ENCODE assay signal across 8 mouse cellular contexts in the genomic region with DNA sequence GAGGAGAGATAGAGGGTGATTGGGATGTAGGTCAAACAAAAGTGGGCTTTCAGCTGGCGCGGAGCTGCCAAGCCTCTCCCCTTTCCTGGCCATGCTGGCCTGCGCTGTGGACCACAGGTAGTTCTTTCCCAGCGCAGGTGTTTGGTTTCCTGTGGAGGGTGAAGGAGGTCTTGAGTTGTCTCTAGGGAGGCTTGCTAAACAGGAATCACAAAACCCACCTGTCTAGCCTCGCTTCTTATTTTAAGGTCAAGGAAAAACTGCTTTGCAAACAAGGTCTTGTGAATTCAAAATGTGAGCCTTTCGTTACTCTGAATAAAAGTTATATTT.
DNase-seq lines count a peak whose midpoint lies in the region; ATAC-seq and TF ChIP-seq lines count a peak whose summit lies in the region.

No protein-coding gene starts in this region.

- no peak for DNase-seq in heart, adult 2 months
- DNase-seq in heart, postnatal 4 days: no peak
- DNase-seq in retina, embryonic 14.5 days (ENCODE audit: low spot score): peak; percentile 35
- DNase-seq in retina, postnatal 1 day: no peak
- no peak for DNase-seq in stomach, postnatal 0 days (ENCODE audit: low spot score)
- DNase-seq in right cerebral cortex, postnatal 36 days (ENCODE audit: low spot score in 2 of 2): no peak
- DNase-seq in thymus, postnatal 36 days: no peak

- H3K9ac ChIP-seq in heart, adult 2 months (ENCODE audit: low read depth, low read length): no peak overlapping the region
- no peak overlapping the region for H3K9ac ChIP-seq in limb, embryonic 15.5 days
- H3K9ac ChIP-seq in stomach, postnatal 0 days (ENCODE audit: low read length): no peak overlapping the region

- no peak for TF ChIP-seq CTCF in heart, adult 2 months (IDR thresholded peaks at IDR 0.05)
- no peak for TF ChIP-seq CTCF in stomach, postnatal 0 days (IDR thresholded peaks at IDR 0.05; ENCODE audit: low read depth)

- H3K4me2 ChIP-seq in limb, embryonic 15.5 days: peak overlapping the region; percentile 62
- H3K4me2 ChIP-seq in stomach, postnatal 0 days (replicated peaks; ENCODE audit: low read depth): peak overlapping the region; percentile 61; the same call in 1 of the 2 replicates

- TF ChIP-seq EP300 in heart, adult 2 months (IDR thresholded peaks at IDR 0.05; ENCODE audit: insufficient read depth, low read depth, low read length): 0 out of 2 replicates have a peak, but pooled peaks have one; percentile 5
- no peak for TF ChIP-seq EP300 in stomach, postnatal 0 days (optimal IDR thresholded peaks at IDR 0.05)

- no peak overlapping the region for H3K4me3 ChIP-seq in heart, adult 2 months
- H3K4me3 ChIP-seq in limb, embryonic 15.5 days: peak overlapping the region; percentile 34; the same call in 1 of the 2 replicates
- no peak overlapping the region for H3K4me3 ChIP-seq in stomach, postnatal 0 days (ENCODE audit: low read depth, low read length)

- peaks cover 3% of the 10 kb centered on the region; the same call in 1 of the 2 replicates for H3K36me3 ChIP-seq in heart, adult 2 months (ENCODE audit: control insufficient read depth, insufficient read depth, low read length)
- H3K36me3 ChIP-seq in limb, embryonic 15.5 days: no peaks in the 10 kb centered on the region
- no peaks in the 10 kb centered on the region for H3K36me3 ChIP-seq in stomach, postnatal 0 days (ENCODE audit: control insufficient read depth, insufficient read depth, low read length)

- intact Hi-C loops in heart, adult 2 months (cut with DNase I): loop anchor here (1.0 to 10.0 kb wide), 4 partner anchors 96 to 611 kb away; no protein-coding TSS in a partner anchor

- H3K27me3 ChIP-seq in heart, adult 2 months (ENCODE audit: control insufficient read depth, insufficient read depth, low read length): no peaks in the 10 kb centered on the region
- no peaks in the 10 kb centered on the region for H3K27me3 ChIP-seq in limb, embryonic 15.5 days
- H3K27me3 ChIP-seq in stomach, postnatal 0 days (ENCODE audit: control insufficient read depth, insufficient read depth, low read length): no peaks in the 10 kb centered on the region

- WGBS in heart, adult 2 months: 50% methylated on average over 6 of the region's 6 CpGs
- 48% methylated on average over 6 of the region's 6 CpGs for WGBS in limb, embryonic 15.5 days
- 53% methylated on average over 6 of the region's 6 CpGs for WGBS in stomach, postnatal 0 days

- H3K27ac ChIP-seq in heart, adult 2 months: peak overlapping the region; percentile 68
- H3K27ac ChIP-seq in limb, embryonic 15.5 days: peak overlapping the region; percentile 81
- H3K27ac ChIP-seq in stomach, postnatal 0 days (replicated peaks): peak overlapping the region; percentile 87

- H3K9me3 ChIP-seq in limb, embryonic 15.5 days: no peaks in the 10 kb centered on the region
- no peaks in the 10 kb centered on the region for H3K9me3 ChIP-seq in stomach, postnatal 0 days (ENCODE audit: control insufficient read depth, low read length)

- peaks cover 34% of the 10 kb centered on the region for H3K4me1 ChIP-seq in heart, adult 2 months (ENCODE audit: control insufficient read depth, insufficient read depth, low read length)
- peaks cover 74% of the 10 kb centered on the region for H3K4me1 ChIP-seq in limb, embryonic 15.5 days
- peaks cover 12% of the 10 kb centered on the region for H3K4me1 ChIP-seq in stomach, postnatal 0 days (replicated peaks; ENCODE audit: control insufficient read depth, insufficient read depth)

- no peaks in the 10 kb centered on the region for H3K79me2 ChIP-seq in heart, adult 2 months (replicated peaks; ENCODE audit: control insufficient read depth, insufficient read depth, low read length)

- ATAC-seq in limb, embryonic 15.5 days (ENCODE audit: insufficient number of reproducible peaks, low FRiP score, low TSS enrichment, low read depth): no peak
- ATAC-seq in stomach, postnatal 0 days (ENCODE audit: low FRiP score, low TSS enrichment): no peak

- no peak for TF ChIP-seq POLR2A in heart, adult 2 months (IDR thresholded peaks at IDR 0.05; ENCODE audit: insufficient read depth, low read depth, low read length)
